Mouse (Mus musculus) megakaryocyte-erythroid progenitor cell, adult 5-6 weeks (primary cell): ENCODE measurements around the gene Sez6l2. TPM values are rescaled to one million over a fixed set of nuclear protein-coding genes. Genes with fewer than 3 reads are reported as not detected.

Experiments used
- ATAC-seq: replicated peaks from 2 replicates; pipeline ENCODE4 v1.8.0; 2016; ENCODE audit warnings: mild to moderate bottlenecking, inconsistent platforms; ENCODE audit not compliant: severe bottlenecking, poor library complexity, low FRiP score, low TSS enrichment
- total RNA-seq, 2 experiments: library from RNA; stranded (forward) in 1 of 2; stranded (reverse) in 1 of 2; fragments of 200-1000, 215-1000 nt in 1 of 2; fragments of >200 nt in 1 of 2; fragmentation: Nextera tagmentation in 1 of 2; gene quantifications; 2 replicates each; pipeline ENCODE4 v1.2.3; 2014 to 2017

The Sez6l2 gene
- total RNA-seq, 2 experiments from 2014 or later, result 3.2 TPM; not detected in 1

GRCm38 (mm10) chr7:127018416-127019305, 68.3 kb downstream of the Sez6l2 start:
- ATAC-seq, result no peak

- no peak for ATAC-seq
These were observed 69.1 kb downstream of the Sez6l2 start for GRCm38 (mm10) chr7:127019306-127019960.

GRCm38 (mm10) chr7:127020031-127020430, 69.7 kb downstream of the Sez6l2 start:
- ATAC-seq, result no peak

Other genes with a start within 250 kb of the Sez6l2 start
- gene Coro1a, start 242.8 kb upstream of the Sez6l2 start, total RNA-seq (2014; fragmentation: Nextera tagmentation), result 31.8 and 35.5 TPM in 2 replicates
- gene Coro1a, start 242.8 kb upstream of the Sez6l2 start, total RNA-seq (2017), result 40.7 and 41.2 TPM in 2 replicates
- gene Mapk3, start 191.0 kb upstream of the Sez6l2 start, total RNA-seq (2014; fragmentation: Nextera tagmentation), result 41.0 and 45.1 TPM in 2 replicates
- 17.5 and 20.1 TPM in 2 replicates for gene Mapk3, start 191.0 kb upstream of the Sez6l2 start, total RNA-seq (2017)
- gene Gdpd3, start 184.2 kb upstream of the Sez6l2 start, total RNA-seq (2014; fragmentation: Nextera tagmentation), result 0.26 and 2.5 TPM in 2 replicates
- gene Gdpd3, start 184.2 kb upstream of the Sez6l2 start, total RNA-seq (2017), result 0.09 TPM in 1 of 2 replicates, not detected in the other
- gene Ypel3, start 173.6 kb upstream of the Sez6l2 start, total RNA-seq (2014; fragmentation: Nextera tagmentation), result 26.6 and 40.6 TPM in 2 replicates
- gene Ypel3, start 173.6 kb upstream of the Sez6l2 start, total RNA-seq (2017), result 20.2 and 22.6 TPM in 2 replicates
- 0.69 and 3.1 TPM in 2 replicates for gene Tbx6, start 169.1 kb upstream of the Sez6l2 start, total RNA-seq (2014; fragmentation: Nextera tagmentation)
- not detected in 2 replicates for gene Tbx6, start 169.1 kb upstream of the Sez6l2 start, total RNA-seq (2017)
- gene Ppp4c, start 158.1 kb upstream of the Sez6l2 start, total RNA-seq (2014; fragmentation: Nextera tagmentation), result 176 and 189 TPM in 2 replicates
- gene Ppp4c, start 158.1 kb upstream of the Sez6l2 start, total RNA-seq (2017), result 104 and 127 TPM in 2 replicates
- gene Fam57b, start 152.9 kb upstream of the Sez6l2 start, total RNA-seq (2014; fragmentation: Nextera tagmentation), result 0.61 TPM in 1 of 2 replicates, not detected in the other
- gene Fam57b, start 152.9 kb upstream of the Sez6l2 start, total RNA-seq (2017), result 0.42 TPM in 1 of 2 replicates, not detected in the other
- gene 4930451I11Rik, start 118.9 kb upstream of the Sez6l2 start, total RNA-seq (2014; fragmentation: Nextera tagmentation), result not detected in 2 replicates
- gene 4930451I11Rik, start 118.9 kb upstream of the Sez6l2 start, total RNA-seq (2017), result not detected in 2 replicates
- gene Doc2a, start 103.1 kb upstream of the Sez6l2 start, total RNA-seq (2014; fragmentation: Nextera tagmentation), result not detected in 2 replicates
- gene Doc2a, start 103.1 kb upstream of the Sez6l2 start, total RNA-seq (2017), result not detected in 2 replicates
- gene Hirip3, start 88.6 kb upstream of the Sez6l2 start, total RNA-seq (2014; fragmentation: Nextera tagmentation), result 51.6 and 123 TPM in 2 replicates
- gene Hirip3, start 88.6 kb upstream of the Sez6l2 start, total RNA-seq (2017), result 327 and 333 TPM in 2 replicates
- gene Ino80e, start 88.2 kb upstream of the Sez6l2 start, total RNA-seq (2014; fragmentation: Nextera tagmentation), result 124 and 132 TPM in 2 replicates
- 29.4 and 45.6 TPM in 2 replicates for gene Ino80e, start 88.2 kb upstream of the Sez6l2 start, total RNA-seq (2017)
- gene Taok2, start 65.9 kb upstream of the Sez6l2 start, total RNA-seq (2014; fragmentation: Nextera tagmentation), result 36.1 and 44.2 TPM in 2 replicates
- gene Taok2, start 65.9 kb upstream of the Sez6l2 start, total RNA-seq (2017), result 22.1 and 25.1 TPM in 2 replicates
- gene Tmem219, start 27.6 kb upstream of the Sez6l2 start, total RNA-seq (2014; fragmentation: Nextera tagmentation), result 22.0 and 27.2 TPM in 2 replicates
- gene Tmem219, start 27.6 kb upstream of the Sez6l2 start, total RNA-seq (2017), result 9.2 and 17.9 TPM in 2 replicates
- gene Kctd13, start 21.7 kb upstream of the Sez6l2 start, total RNA-seq (2014; fragmentation: Nextera tagmentation), result 14.0 and 18.6 TPM in 2 replicates
- gene Kctd13, start 21.7 kb upstream of the Sez6l2 start, total RNA-seq (2017), result 9.0 and 22.1 TPM in 2 replicates
- not detected in 2 replicates for gene Asphd1, start 981 bp upstream of the Sez6l2 start, total RNA-seq (2014; fragmentation: Nextera tagmentation)
- gene Asphd1, start 981 bp upstream of the Sez6l2 start, total RNA-seq (2017), result not detected in 2 replicates
- gene Cdipt, start 25.4 kb downstream of the Sez6l2 start, total RNA-seq (2014; fragmentation: Nextera tagmentation), result 61.3 and 70.2 TPM in 2 replicates
- gene Cdipt, start 25.4 kb downstream of the Sez6l2 start, total RNA-seq (2017), result 31.8 and 49.8 TPM in 2 replicates
- gene Cdiptos, start 25.5 kb downstream of the Sez6l2 start, total RNA-seq (2014; fragmentation: Nextera tagmentation), result not detected in 2 replicates
- 0.23 TPM in 1 of 2 replicates, not detected in the other for gene Cdiptos, start 25.5 kb downstream of the Sez6l2 start, total RNA-seq (2017)
- 5.6 and 7.9 TPM in 2 replicates for gene Mvp, start 64.1 kb downstream of the Sez6l2 start, total RNA-seq (2014; fragmentation: Nextera tagmentation)
- 13.5 and 19.7 TPM in 2 replicates for gene Mvp, start 64.1 kb downstream of the Sez6l2 start, total RNA-seq (2017)
- gene Pagr1b, start 65.9 kb downstream of the Sez6l2 start, total RNA-seq (2014; fragmentation: Nextera tagmentation), result 0.66 TPM in 1 of 2 replicates, not detected in the other
- gene Pagr1b, start 65.9 kb downstream of the Sez6l2 start, total RNA-seq (2017), result 4.5 and 8.7 TPM in 2 replicates
- 62.5 and 66.9 TPM in 2 replicates for gene Pagr1a, start 66.8 kb downstream of the Sez6l2 start, total RNA-seq (2014; fragmentation: Nextera tagmentation)
- 24.5 TPM in 1 of 2 replicates, not detected in the other for gene Pagr1a, start 66.8 kb downstream of the Sez6l2 start, total RNA-seq (2017)
- 0.47 and 3.3 TPM in 2 replicates for gene Gm42742, start 70.5 kb downstream of the Sez6l2 start, total RNA-seq (2014; fragmentation: Nextera tagmentation)
- 22.6 TPM in 1 of 2 replicates, not detected in the other for gene Gm42742, start 70.5 kb downstream of the Sez6l2 start, total RNA-seq (2017)
- 0.74 and 2.0 TPM in 2 replicates for gene Prrt2, start 70.6 kb downstream of the Sez6l2 start, total RNA-seq (2014; fragmentation: Nextera tagmentation)
- gene Prrt2, start 70.6 kb downstream of the Sez6l2 start, total RNA-seq (2017), result 0.80 and 2.3 TPM in 2 replicates
- gene Maz, start 76.5 kb downstream of the Sez6l2 start, total RNA-seq (2014; fragmentation: Nextera tagmentation), result 256 and 270 TPM in 2 replicates
- 54.2 and 70.0 TPM in 2 replicates for gene Maz, start 76.5 kb downstream of the Sez6l2 start, total RNA-seq (2017)
- 68.1 and 120 TPM in 2 replicates for gene Kif22, start 91.9 kb downstream of the Sez6l2 start, total RNA-seq (2014; fragmentation: Nextera tagmentation)
- 56.1 and 67.7 TPM in 2 replicates for gene Kif22, start 91.9 kb downstream of the Sez6l2 start, total RNA-seq (2017)
- gene Zg16, start 136.8 kb downstream of the Sez6l2 start, total RNA-seq (2014; fragmentation: Nextera tagmentation), result 61.9 and 97.7 TPM in 2 replicates
- 27.8 and 47.2 TPM in 2 replicates for gene Zg16, start 136.8 kb downstream of the Sez6l2 start, total RNA-seq (2017)
- 17.6 and 18.5 TPM in 2 replicates for gene AI467606, start 140.8 kb downstream of the Sez6l2 start, total RNA-seq (2014; fragmentation: Nextera tagmentation)
- 14.2 and 17.9 TPM in 2 replicates for gene AI467606, start 140.8 kb downstream of the Sez6l2 start, total RNA-seq (2017)
- 4.4 and 8.2 TPM in 2 replicates for gene Qprt, start 171.7 kb downstream of the Sez6l2 start, total RNA-seq (2014; fragmentation: Nextera tagmentation)
- 1.7 and 5.3 TPM in 2 replicates for gene Qprt, start 171.7 kb downstream of the Sez6l2 start, total RNA-seq (2017)
- gene Spn, start 187.3 kb downstream of the Sez6l2 start, total RNA-seq (2014; fragmentation: Nextera tagmentation), result 134 and 142 TPM in 2 replicates
- gene Spn, start 187.3 kb downstream of the Sez6l2 start, total RNA-seq (2017), result 294 and 351 TPM in 2 replicates
- gene Cd2bp2, start 245.5 kb downstream of the Sez6l2 start, total RNA-seq (2014; fragmentation: Nextera tagmentation), result 49.6 and 54.8 TPM in 2 replicates
- 51.8 and 63.3 TPM in 2 replicates for gene Cd2bp2, start 245.5 kb downstream of the Sez6l2 start, total RNA-seq (2017)